Mouse (Mus musculus): ENCODE results near the gene Gm11027.

The Gm11027 gene

DNA sequence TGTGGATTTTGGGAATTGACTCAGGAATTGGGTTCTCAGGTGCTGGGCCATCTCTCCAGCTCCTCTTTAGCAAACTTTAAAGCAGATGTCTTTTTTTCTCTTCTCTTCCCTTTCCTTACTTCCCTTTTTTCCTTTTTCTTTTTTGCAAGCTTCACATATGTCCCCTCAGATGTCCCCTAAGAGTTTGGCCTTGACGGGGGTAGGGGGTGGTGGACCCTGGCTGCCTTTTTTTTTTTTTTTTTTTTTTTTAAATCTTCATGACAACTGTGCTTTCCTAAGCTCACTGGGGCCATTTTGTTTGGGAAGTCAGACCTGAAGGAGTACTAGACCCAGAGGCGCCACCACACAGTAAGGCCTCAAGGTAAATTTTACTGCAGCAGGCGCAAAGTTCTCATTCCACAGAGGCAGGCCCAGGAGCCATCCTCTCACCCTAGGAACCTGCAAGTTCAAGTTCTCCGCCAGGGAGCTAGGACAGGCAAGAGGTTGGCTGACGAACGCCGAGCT is 5.0 kb downstream of the Gm11027 start:
- no peak for DNase-seq

DNA sequence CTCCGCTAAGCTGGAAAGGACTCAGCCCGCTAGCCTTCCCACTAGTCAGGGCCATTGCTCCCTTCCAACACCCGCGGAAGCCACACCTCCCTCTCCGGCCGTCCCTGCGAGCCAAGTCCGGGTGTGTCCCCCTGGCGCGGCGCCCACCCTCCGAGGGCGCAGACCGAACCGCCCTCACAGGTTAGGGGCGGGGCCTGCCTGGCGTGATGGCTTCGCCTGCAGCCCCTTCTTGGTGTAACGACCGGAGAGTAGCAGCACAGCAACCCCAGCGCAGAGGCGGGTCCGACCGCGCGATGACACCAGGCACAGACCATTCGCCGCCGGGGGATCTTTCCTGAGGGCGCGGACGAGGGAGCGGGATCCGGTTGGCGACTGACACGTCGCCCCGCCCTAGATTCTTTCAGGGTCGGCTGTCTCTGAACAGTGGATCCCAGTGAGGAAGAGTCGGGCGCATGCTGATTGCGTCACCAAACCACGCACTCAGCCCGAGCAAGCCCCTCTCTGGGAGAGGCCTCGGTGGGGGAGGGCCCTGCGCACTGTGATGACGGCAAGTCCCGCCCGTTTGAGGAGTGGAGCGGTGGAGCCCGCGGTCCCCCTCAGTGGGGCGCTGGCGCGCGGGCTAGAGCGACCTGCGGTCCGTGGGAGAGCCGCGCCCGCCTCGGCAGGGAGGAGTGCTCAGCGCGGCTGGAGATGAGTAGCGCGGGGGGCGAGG is 5.6 kb downstream of the Gm11027 start, which contains the start of gene Esyt2:
Gene Esyt2, plus strand, starts transcription at position 544 of the 712 bp plus-strand sequence.
- peak; percentile 100 for DNase-seq

DNA sequence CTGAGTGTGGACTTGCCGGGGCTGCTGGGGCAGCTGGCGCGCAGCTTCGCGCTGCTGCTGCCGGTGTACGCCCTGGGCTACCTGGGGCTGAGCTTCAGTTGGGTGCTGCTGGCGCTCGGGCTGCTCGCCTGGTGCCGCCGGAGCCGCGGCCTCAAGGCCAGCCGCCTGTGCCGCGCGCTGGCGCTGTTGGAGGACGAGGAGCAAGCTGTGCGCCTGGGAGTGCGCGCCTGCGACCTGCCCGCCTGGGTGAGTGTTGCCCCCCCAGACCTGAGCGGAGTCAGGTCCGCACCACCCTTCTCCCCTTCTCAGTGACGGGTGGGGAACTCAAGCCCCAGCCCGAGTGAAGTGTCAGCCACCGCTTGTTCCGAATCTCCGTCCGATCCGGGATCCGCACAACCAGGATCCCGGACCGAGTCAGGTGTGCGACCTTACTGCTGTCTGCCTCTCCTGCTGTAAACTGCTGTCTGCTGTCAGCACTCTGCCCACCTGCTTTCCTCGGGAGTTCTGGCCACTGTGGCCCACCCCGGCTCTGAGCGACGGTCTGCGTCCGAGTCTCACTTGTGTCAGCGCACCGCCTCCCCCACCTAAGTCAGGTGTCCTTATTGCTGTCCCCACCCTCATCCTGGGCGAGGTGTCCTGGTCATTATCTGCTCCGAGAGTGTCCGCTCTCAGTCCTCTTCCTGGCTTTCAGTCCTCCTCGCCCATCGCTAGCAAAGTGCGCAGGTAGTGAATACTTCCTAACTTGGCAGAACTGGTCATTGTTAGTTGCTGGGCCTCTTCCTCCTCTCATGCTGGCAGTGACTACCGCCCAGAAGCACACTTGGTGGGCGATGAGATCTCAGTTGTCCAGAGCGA is 6.5 kb downstream of the Gm11027 start:
- no peak for DNase-seq

DNA sequence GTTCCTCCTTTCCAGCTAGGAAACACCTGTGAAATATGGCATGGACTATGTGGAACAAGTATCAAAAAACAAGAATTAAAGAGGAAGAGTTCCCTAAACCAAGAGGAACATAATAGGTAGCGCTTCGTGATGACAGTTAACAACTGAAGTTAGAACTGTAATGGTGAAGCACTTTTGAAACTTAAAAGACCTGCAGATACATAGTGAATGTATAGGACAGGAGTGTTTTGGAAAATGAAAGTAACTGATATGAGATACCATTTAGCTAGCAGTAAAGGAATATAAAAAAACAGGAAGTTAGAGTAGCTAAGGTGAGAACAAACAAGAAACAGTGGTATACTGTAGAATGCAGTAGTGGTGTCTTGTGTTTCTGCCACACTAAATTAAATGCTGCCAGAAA is 7.7 kb downstream of the Gm11027 start:
- no peak for DNase-seq

DNA sequence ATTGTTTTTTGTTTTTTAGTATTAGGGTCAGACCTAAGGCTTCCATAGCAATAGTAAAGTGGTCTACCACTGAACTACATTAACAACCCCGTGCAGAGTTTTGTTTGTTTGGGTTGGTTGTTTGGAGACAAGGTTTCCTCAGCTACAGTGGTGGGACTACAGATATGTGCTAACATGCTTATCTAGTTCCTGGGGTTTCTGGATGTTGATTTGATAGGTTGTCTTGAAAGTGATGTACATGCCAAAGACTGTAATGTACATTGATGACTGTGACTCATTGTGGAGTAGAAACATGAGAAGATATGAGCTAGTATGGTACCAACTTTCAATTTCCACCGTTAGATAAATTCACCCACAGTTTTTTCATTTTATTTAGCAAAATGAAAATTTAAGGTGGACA is 8.3 kb downstream of the Gm11027 start:
- DNase-seq = no peak

DNA sequence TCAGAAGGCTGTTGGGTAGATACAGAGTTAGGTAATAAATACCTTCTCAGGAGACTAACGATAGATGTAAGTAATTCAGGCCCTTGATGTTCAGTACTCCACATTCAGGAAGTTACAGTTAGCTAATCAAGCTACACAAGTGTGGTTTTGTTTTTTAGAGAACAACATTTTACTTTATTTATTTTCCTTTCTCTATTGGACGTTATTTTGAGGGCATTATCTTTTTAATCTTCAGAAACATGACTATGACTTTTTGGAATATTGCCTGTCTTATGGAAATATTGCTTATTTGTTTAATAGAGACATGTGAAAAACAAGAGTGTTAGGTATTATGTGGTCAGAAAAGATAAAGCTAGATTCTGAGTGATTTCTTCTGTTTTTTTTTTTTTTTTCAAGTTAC is 18.0 kb downstream of the Gm11027 start:
- DNase-seq = no peak

DNA sequence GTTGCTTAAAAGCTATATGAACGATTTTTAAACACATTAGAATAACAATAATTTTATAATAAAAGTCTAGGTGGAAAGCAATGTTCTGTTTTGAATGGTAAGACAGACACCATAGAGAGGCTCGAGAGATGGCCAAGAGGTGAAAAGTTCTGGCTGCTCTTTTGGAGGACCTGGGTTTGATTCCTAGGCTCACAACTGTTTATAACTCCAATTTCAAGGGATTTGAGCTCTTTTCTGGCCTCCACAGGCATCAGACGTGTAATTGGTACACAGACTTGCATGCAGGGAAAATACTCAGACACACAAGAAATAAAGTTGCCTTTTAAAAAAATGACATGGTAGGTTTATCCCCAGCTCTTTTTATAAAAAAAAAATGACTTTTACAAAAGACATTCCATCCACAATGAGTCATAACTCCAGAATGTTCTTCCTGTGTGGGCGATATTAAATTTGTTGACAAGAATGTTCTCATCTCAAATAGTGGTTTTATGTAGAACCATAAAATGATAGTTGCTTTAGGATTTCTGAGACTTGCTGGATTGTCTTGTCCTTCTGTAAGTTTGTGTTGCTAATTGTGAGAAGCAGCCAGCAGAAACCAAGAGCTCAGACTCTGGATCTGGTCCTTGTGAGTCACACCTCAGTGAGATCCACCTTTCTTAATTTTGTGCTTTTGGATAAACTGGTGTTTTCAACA is 18.6 kb downstream of the Gm11027 start:
- no peak for DNase-seq

DNA sequence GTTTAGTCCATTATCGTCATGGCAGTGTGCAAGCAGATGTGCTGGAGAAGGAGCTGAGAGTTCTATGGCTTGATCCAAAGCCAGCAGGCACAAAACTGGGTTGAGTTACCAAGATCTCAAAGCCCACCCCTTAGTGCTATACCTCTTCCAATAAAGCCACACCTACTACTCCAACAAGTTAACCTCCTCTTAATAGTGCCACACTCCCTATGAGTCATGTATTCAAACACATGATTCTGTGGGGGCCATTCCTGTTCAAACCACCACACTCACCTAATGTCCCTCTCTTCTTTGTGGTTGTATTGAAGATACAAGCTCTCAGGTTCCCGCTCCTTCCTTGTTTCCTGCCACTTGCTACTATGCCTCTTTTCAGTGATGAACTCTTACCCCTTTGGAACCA is 24.7 kb downstream of the Gm11027 start:
- no peak for DNase-seq

DNA sequence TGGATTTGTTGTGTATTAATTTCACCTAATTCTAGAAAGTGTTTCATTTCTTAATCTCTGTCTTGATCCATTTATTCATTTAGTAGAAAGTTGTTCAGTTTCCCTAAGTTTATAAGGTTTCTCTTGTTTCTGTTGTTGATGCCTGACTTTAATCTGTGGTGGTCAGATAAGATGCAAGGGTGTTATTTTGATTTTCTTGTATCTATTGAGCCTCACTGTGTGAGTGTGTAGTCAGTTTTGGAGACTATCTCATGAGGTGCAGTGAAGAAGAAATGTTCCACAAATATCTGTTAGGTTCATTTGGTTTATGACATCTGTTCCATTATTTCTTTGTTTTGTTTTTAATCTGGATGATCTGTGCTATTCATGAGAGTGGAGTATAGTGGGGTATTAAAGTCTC is 27.0 kb downstream of the Gm11027 start:
- DNase-seq = no peak

DNA sequence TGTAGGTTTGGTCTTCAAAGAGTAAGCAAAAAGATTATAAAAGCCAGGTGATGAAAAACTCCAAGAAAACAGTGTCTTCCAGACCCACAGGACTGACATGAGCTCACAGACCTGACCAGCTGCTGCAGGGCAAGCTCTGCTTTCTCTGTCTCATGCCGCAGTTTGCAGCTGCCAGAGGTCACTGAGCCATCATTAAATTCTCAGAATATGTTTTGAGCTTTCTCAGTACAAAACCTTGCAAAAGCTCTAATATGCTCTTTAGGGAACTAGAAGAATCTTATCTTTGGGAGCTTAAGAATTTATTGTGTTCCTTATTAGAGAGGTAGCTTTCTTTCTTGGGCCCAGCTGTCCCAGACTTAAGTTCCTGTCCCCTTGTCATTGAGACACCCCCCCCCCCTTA is 30.9 kb downstream of the Gm11027 start:
- no peak for DNase-seq

DNA sequence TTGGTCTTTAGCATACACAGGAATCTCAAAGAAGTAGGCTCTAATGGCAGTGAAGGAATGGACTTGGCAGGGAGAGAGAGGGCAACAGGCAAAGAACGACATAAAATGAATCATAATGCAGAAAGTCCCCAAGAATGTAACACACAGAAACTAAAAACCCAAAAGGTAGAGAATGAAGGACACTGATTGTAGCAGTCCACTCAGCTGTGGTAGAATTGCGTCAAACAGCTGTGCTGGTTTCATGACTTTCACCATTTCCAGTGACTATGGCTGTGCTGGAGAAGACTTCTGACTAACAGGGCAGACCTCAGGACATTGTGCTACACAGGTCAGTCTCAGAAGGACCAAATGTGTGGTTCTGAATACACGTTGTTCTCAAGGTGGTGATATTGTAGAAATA is 32.7 kb downstream of the Gm11027 start:
- no peak for DNase-seq

DNA sequence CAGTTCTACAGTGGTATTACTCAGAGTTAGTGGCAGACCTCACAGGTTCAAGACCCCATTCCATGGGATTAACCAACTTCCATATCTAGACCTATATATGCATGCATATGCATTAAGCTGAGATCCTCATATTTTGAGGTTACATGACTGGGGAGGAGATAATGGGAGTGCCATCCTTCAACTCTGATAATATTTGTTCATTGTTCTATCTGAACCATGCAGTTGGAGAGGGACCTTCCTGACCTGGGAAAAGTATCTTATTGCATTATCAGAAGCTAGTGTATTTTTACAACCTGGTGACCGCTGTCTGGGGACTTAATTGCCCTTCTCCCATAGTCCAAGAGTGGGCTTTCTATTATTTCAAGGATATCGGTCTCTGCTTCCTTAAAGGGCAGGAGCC is 33.4 kb downstream of the Gm11027 start:
- no peak for DNase-seq

DNA sequence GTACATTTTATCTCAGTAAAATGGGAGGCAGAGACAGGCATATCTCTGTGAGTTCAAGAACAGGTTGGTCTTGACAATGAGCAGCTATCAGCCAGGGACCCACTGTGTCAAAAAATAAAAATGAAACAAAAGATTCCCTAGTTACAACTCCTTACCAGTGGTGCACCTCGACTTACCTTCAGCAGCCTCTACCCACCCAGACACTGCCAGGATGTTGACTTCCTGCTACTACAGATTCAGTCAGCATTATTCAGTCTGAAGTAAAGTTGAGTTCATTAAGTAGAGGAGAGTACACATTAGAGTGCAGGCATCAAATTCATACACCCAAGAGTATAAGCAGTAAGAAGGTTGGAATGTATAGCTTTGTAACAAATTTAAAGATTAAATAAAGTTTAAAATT is 38.6 kb downstream of the Gm11027 start:
- no peak for DNase-seq

DNA sequence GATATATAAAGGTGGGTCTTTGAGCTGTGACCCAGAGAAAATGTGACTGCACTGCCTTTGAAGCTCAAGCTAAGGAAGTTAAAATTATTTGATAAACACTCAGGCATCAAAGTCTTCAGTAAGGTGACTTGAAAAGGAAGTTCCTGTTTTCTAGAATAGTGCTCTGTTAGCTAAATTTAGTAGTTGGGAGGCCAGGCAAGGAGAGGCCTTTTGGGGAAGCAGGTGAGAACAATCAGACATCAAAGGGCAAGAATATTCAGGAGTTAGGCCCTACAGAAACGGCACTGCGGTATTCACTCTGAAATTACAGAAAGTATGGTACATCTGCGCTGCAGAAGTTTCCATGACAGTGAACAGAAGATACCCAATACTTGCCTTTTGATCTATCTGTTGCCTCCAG is 40.3 kb downstream of the Gm11027 start:
- DNase-seq = peak; percentile 16

DNA sequence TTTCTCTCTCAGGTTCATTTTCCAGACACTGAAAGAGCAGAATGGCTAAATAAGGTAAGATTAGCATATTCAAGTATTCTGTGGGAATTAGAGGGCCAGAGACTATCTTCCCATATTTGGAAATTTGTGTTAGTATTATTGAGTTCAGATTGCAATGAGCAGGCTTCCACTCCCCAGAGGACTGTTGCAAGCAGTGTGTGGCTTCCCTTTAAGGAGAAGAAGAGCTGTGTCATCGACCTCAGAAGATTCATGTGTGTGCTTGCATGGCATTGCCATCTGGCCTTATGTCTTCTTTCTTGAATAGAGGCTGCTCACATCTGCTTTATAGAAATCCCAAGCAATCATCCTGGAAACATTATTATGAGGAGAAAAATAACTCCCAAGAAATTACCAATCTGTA is 42.6 kb downstream of the Gm11027 start:
- no peak for DNase-seq
